Mouse (Mus musculus): ENCODE measurements around the gene Ilkap.

Gene Ilkap

GRCm38 (mm10) chr1:91398260-91399062, at the start of gene Ilkap:
Gene Ilkap (minus strand): TSS chr1:91398815.
- DNase-seq (ENCODE audit: low spot score), result peak; percentile 79

DNA sequence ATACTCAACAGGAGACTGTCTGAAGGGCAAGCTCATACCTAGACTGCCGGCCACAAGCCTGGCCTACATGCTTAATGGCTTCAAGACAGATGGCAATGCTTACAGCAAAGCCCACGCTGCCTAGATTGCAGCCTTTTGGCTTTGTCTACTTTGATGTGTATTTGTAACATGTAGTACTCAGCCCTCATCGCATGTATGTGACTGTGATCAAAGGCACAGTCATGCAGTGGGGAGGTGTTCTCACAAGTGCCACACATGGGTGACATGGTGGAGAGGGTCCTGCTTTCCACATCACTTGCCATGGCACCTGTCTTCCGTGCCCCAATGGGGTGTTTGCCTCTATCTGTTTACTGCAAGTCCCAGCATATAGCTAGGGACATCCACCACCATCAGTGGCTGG, 47.9 kb upstream of the Ilkap start:
- no peak for DNase-seq (ENCODE audit: low spot score)

GRCm38 (mm10) chr1:91446060-91446459, 47.4 kb upstream of the Ilkap start:
- no peak for DNase-seq (ENCODE audit: low spot score)

DNA sequence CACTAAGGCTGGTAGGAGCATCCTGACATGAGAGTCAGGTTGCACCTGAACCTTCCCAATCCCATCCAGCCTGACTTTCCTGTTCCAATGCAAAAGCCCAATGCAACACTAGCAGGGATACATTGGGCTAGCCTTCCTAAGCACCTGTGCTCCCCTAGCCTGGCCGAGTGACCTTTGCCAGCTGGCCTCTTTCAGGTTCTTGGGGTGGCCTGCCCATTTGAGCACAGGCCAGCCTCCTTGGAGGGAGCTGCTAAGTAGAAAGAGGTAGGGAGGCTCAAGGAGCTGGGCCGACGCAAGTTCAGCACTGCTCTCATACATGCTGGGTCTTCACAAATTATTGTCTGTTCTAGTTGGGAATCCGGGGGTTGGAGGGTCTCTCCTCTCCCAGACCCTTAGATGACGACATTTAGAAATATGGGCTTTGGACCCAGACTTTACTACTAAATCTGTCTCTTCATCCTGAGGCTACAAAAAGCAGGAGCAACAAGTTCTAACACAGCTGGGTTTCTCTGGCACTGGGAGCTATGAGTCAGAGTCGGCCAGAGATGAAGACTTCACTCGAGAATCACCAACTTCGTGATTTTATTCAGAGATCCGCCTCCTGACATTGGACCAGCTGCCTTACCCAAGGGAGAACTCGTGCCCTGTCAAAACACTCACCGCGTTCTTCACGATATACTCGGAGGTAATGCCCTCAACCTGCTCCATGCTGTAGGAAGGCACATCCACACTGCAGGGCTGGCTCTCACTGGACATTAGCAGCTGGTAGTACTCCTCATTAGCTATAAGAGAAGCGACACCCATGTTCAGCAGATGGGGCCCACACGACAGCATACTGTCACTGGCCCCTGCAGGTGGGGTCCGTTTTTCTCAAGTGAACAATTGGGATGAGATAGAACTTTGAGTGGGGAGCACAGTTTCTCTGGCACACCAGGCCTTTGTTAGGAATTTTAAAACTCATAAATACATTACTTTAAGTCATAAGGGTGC, 46.5 kb upstream of the Ilkap start:
- DNase-seq (ENCODE audit: low spot score), result no peak

- DNase-seq (ENCODE audit: low spot score), result no peak
These were observed 43.9 kb upstream of the Ilkap start for GRCm38 (mm10) chr1:91442350-91442990.

- no peak for DNase-seq (ENCODE audit: low spot score)
These were observed 43.2 kb upstream of the Ilkap start for GRCm38 (mm10) chr1:91441855-91442254.

GRCm38 (mm10) chr1:91439776-91440175, 41.2 kb upstream of the Ilkap start:
- DNase-seq (ENCODE audit: low spot score), result no peak

- DNase-seq (ENCODE audit: low spot score), result no peak
These were observed 39.0 kb upstream of the Ilkap start for GRCm38 (mm10) chr1:91437573-91437972.

GRCm38 (mm10) chr1:91437083-91437400, 38.4 kb upstream of the Ilkap start:
- DNase-seq (ENCODE audit: low spot score), result no peak

GRCm38 (mm10) chr1:91436380-91437082, 37.9 kb upstream of the Ilkap start:
- DNase-seq (ENCODE audit: low spot score), result no peak

- DNase-seq (ENCODE audit: low spot score), result no peak
These were observed 37.1 kb upstream of the Ilkap start for GRCm38 (mm10) chr1:91435606-91436130.

DNA sequence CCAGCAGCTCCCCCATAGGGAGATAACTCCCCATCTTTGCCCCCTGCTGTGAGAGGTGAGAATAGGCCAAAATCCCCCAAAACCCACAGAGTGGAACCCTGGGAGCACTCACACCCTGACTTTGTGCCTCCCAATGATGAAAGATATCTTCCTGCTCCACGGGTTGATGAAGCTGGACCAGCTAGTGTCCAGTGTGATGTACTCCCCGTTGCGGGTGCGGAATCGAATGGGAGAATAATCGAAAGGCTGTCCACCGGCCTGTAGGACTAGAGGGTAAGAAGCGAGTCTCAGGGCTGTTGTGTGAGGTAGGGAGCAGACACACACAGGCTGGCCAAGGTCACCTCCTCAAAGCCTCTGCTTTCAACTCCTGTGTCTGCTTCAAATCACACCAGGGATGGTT, 36.3 kb upstream of the Ilkap start:
- DNase-seq (ENCODE audit: low spot score), result no peak

DNA sequence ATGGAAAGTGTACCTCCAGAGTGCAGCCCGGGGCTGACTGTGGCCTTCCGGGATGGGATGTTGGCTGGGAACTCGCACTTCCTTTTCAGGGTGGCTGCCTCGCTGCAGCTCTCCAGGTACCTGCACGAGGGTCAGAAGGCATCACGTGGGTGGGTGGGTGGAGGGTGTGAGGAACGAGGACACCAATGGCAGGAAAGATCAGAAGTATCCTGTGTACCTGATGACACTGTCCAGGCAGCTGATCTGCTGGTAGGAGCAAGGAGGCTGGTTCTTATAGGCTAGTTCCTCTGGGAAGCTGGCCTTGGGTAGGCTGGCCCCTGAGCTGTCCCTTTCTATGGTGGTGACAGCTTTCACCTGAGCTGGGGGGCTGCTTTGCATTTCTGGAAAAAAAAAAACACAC, 32.1 kb upstream of the Ilkap start:
- DNase-seq (ENCODE audit: low spot score), result no peak

- DNase-seq (ENCODE audit: low spot score), result no peak
These were observed 30.6 kb upstream of the Ilkap start for GRCm38 (mm10) chr1:91429212-91429611.

GRCm38 (mm10) chr1:91428614-91429013, 30.0 kb upstream of the Ilkap start:
- DNase-seq (ENCODE audit: low spot score), result peak; percentile 64

DNA sequence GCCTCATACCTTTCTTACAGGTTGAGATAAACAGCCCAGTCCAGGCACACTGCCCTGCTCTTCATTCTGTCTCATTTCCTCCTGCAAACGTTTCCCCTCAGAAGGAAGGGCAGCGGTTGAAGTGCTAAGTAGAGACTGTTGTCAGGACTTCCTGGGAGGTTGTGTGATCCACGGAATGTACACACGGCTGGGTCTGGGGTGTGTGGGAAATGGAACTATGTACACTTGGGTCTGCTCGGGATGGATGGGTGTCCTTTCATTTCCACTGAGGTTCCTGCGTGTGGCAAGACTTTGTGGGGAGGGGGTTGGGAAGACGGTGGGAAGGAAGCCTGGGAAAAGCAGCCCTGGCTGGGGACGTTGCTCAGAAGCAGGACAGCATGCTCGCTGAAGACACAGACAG, 27.8 kb upstream of the Ilkap start:
- DNase-seq (ENCODE audit: low spot score), result no peak

DNA sequence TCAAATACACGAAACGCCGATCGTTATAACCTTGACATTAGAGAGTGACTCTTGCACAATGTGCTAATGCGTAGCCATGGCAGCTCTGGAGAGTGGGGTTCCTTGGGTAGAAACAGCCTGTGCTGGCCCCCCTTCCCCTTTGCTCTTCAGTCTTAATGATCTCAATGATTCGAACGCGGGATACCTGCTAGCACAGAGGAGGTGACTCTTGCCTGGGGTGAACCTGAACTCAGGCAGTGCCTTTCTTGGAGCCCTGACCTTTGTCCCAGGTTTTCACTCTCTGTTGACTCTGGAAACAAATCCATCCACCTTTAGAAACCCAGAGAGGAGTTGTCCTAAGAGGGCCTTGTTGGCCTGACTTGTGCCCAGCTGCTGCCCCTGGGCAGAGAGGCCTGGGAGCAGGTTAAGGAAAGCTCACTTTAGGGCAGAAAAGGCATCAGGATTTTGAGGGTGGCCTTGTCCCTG, 22.0 kb upstream of the Ilkap start:
- DNase-seq (ENCODE audit: low spot score), result no peak

GRCm38 (mm10) chr1:91419862-91420600, 21.4 kb upstream of the Ilkap start:
- no peak for DNase-seq (ENCODE audit: low spot score)

- no peak for DNase-seq (ENCODE audit: low spot score)
These were observed 19.4 kb upstream of the Ilkap start for GRCm38 (mm10) chr1:91417991-91418390.

- DNase-seq (ENCODE audit: low spot score), result no peak
These were observed 16.7 kb upstream of the Ilkap start for GRCm38 (mm10) chr1:91415311-91415710.

GRCm38 (mm10) chr1:91414903-91415302, 16.3 kb upstream of the Ilkap start:
- DNase-seq (ENCODE audit: low spot score), result no peak
